Mouse (Mus musculus) neural tube, embryonic 15.5 days (tissue): ENCODE results near the gene Rmnd1. TPM values are rescaled to one million over a fixed set of nuclear protein-coding genes. Genes with fewer than 3 reads are reported as not detected.
"Not testable (repeated sequence)": the region's sequence is repeated elsewhere in the genome, so short reads cannot be mapped to it uniquely, and the experiment has no call there.

ENCODE experiments used
- ATAC-seq: fragments of 200-750 bp; cut with Nextera tagmentation; 2 replicates; pipeline ENCODE4 v1.8.0; 2017; ENCODE audit warnings: mild to moderate bottlenecking, moderate TSS enrichment, moderate library complexity; ENCODE audit not compliant: low FRiP score
- H3K27ac ChIP-seq: fragments of 300-500 bp; sonication (generic); replicated peaks from 2 replicates; pipeline ENCODE4 v1.5.1; 2015; ENCODE audit warnings: mild to moderate bottlenecking, inconsistent platforms
- H3K27me3 ChIP-seq: fragments of 300-500 bp; sonication (generic); replicated peaks from 2 replicates; pipeline ENCODE4 v1.6.1; 2015; ENCODE audit warnings: inconsistent platforms
- H3K36me3 ChIP-seq: fragments of 300-500 bp; sonication (generic); 2 replicates; pipeline ENCODE4 v1.6.1; 2015; ENCODE audit warnings: inconsistent platforms
- H3K4me1 ChIP-seq: fragments of 300-500 bp; sonication (generic); 2 replicates; pipeline ENCODE4 v1.6.1; 2015; ENCODE audit warnings: inconsistent platforms
- H3K4me2 ChIP-seq: fragments of 300-500 bp; sonication (generic); 2 replicates; pipeline ENCODE4 v1.6.1; 2015; ENCODE audit warnings: inconsistent platforms, mild to moderate bottlenecking, moderate library complexity
- H3K4me3 ChIP-seq: fragments of 300-500 bp; sonication (generic); replicated peaks from 2 replicates; pipeline ENCODE4 v1.5.1; 2015; ENCODE audit warnings: mild to moderate bottlenecking, inconsistent platforms
- H3K9ac ChIP-seq: fragments of 300-500 bp; sonication (generic); replicated peaks from 2 replicates; pipeline ENCODE4 v1.6.1; 2015; ENCODE audit warnings: mild to moderate bottlenecking, inconsistent platforms
- H3K9me3 ChIP-seq: fragments of 300-500 bp; sonication (generic); replicated peaks from 2 replicates; pipeline ENCODE4 v1.6.1; 2016; ENCODE audit warnings: inconsistent platforms
- WGBS: fragments of 180-500 bp; shearing (Covaris S2); methylation state at CpG from one replicate; pipeline ENCODE4 v1.1.7; 2015; ENCODE audit warnings: mixed read lengths; 5-methylcytosine and 5-hydroxymethylcytosine counted together
- polyA plus RNA-seq: library from polyadenylated mRNA; unstranded; fragments of >200 nt; fragmentation: Nextera tagmentation; extraction: Ambion mirVana; gene quantifications from 2 replicates; pipeline ENCODE4 v1.2.1, GENCODE M21; 2015

Rmnd1 gene
- polyA plus RNA-seq = 50.9 and 59.7 TPM in 2 replicates

GRCm38 (mm10) chr10:4432123-4432931 is at the start of gene Rmnd1, which contains the start of gene Armt1:
Gene Rmnd1 (minus strand): TSS chr10:4432388.
Gene Armt1 (plus strand): TSS chr10:4432467.
- H3K27me3 ChIP-seq = no peaks in the 10 kb centered on the region
- peaks cover 21% of the 10 kb centered on the region for H3K4me1 ChIP-seq
- ATAC-seq = peak; percentile 96
- peak within 1 kb of the TSS; percentile 62 for H3K9ac ChIP-seq
- H3K9me3 ChIP-seq = no peaks in the 10 kb centered on the region
- H3K4me3 ChIP-seq = peak within 1 kb of the TSS; percentile 61
- H3K4me2 ChIP-seq = peak within 1 kb of the TSS; percentile 73
- peak within 1 kb of the TSS; percentile 88 for H3K27ac ChIP-seq
- H3K36me3 ChIP-seq = peaks cover 4% of the 10 kb centered on the region; the same call in 1 of the 2 replicates
- under 1% methylated on average over 73 of the region's 75 CpGs for WGBS

- Histone ChIP-seq H3K27ac (no peak overlapping the region), H3K4me3 (no peak overlapping the region), H3K4me2 (no peak overlapping the region), H3K9ac (no peak overlapping the region), H3K9me3 (no peaks in the 10 kb centered on the region), H3K4me1 (no peaks in the 10 kb centered on the region), H3K27me3 (no peaks in the 10 kb centered on the region), H3K36me3 (no peaks in the 10 kb centered on the region)
- ATAC-seq = no peak
- 83% methylated on average over 8 of the region's 8 CpGs for WGBS
These were observed 49.5 kb upstream of the Rmnd1 start for GRCm38 (mm10) chr10:4481695-4482094.

GRCm38 (mm10) chr10:4480929-4481328 is 48.7 kb upstream of the Rmnd1 start:
- WGBS = 60% methylated on average over 3 of the region's 3 CpGs
- Histone ChIP-seq H3K9me3 (no peaks in the 10 kb centered on the region), H3K27ac (no peak overlapping the region), H3K4me2 (no peak overlapping the region), H3K36me3 (no peaks in the 10 kb centered on the region), H3K4me3 (no peak overlapping the region), H3K27me3 (no peaks in the 10 kb centered on the region), H3K9ac (no peak overlapping the region), H3K4me1 (no peaks in the 10 kb centered on the region)
- ATAC-seq = no peak

- no peak for ATAC-seq
- Histone ChIP-seq H3K9ac (no peak overlapping the region), H3K4me3 (no peak overlapping the region), H3K27me3 (no peaks in the 10 kb centered on the region), H3K27ac (no peak overlapping the region), H3K4me1 (no peaks in the 10 kb centered on the region), H3K9me3 (no peaks in the 10 kb centered on the region), H3K36me3 (no peaks in the 10 kb centered on the region), H3K4me2 (no peak overlapping the region)
- 97% methylated on average over 5 of the region's 5 CpGs for WGBS
These were observed 44.4 kb upstream of the Rmnd1 start for GRCm38 (mm10) chr10:4476604-4477003.

GRCm38 (mm10) chr10:4475431-4475830 is 43.2 kb upstream of the Rmnd1 start:
- no peak overlapping the region for H3K4me2 ChIP-seq
- no peak overlapping the region for H3K27ac ChIP-seq
- no peaks in the 10 kb centered on the region for H3K9me3 ChIP-seq
- H3K27me3 ChIP-seq = no peaks in the 10 kb centered on the region
- H3K36me3 ChIP-seq = no peaks in the 10 kb centered on the region
- no peak overlapping the region for H3K4me3 ChIP-seq
- WGBS = 84% methylated on average over 3 of the region's 3 CpGs
- H3K9ac ChIP-seq = no peak overlapping the region
- no peaks in the 10 kb centered on the region for H3K4me1 ChIP-seq
- ATAC-seq = no peak

GRCm38 (mm10) chr10:4473591-4473993 is 41.4 kb upstream of the Rmnd1 start:
- Histone ChIP-seq H3K4me3 (no peak overlapping the region), H3K27me3 (no peaks in the 10 kb centered on the region)
- no peak for ATAC-seq

GRCm38 (mm10) chr10:4469406-4469805 is 37.2 kb upstream of the Rmnd1 start:
- Histone ChIP-seq H3K4me3 (no peak overlapping the region), H3K9ac (no peak overlapping the region), H3K27me3 (no peaks in the 10 kb centered on the region), H3K9me3 (no peaks in the 10 kb centered on the region), H3K4me2 (no peak overlapping the region), H3K36me3 (no peaks in the 10 kb centered on the region), H3K27ac (no peak overlapping the region), H3K4me1 (no peaks in the 10 kb centered on the region)
- 95% methylated on average over 3 of the region's 3 CpGs for WGBS
- ATAC-seq = no peak

More at GRCm38 (mm10) chr10:4473591-4473993, 41.4 kb upstream of the Rmnd1 start:
- WGBS = 87% methylated on average over 11 of the region's 11 CpGs
- no peak overlapping the region for H3K4me2 ChIP-seq
- no peaks in the 10 kb centered on the region for H3K4me1 ChIP-seq
- H3K9me3 ChIP-seq = no peaks in the 10 kb centered on the region
- H3K27ac ChIP-seq = no peak overlapping the region
- no peak overlapping the region for H3K9ac ChIP-seq
- H3K36me3 ChIP-seq = no peaks in the 10 kb centered on the region

GRCm38 (mm10) chr10:4465799-4466198 is 33.6 kb upstream of the Rmnd1 start:
- Histone ChIP-seq H3K36me3 (no peaks in the 10 kb centered on the region), H3K9me3 (no peaks in the 10 kb centered on the region), H3K4me3 (no peak overlapping the region), H3K27me3 (no peaks in the 10 kb centered on the region), H3K4me2 (no peak overlapping the region), H3K27ac (no peak overlapping the region), H3K9ac (no peak overlapping the region), H3K4me1 (no peaks in the 10 kb centered on the region)
- no peak for ATAC-seq
- 87% methylated on average over 7 of the region's 7 CpGs for WGBS

- no peak for ATAC-seq
- Histone ChIP-seq H3K4me1 (no peaks in the 10 kb centered on the region), H3K9me3 (no peaks in the 10 kb centered on the region), H3K27ac (no peak overlapping the region), H3K4me3 (no peak overlapping the region), H3K9ac (no peak overlapping the region), H3K36me3 (peaks cover 6% of the 10 kb centered on the region), H3K4me2 (no peak overlapping the region), H3K27me3 (no peaks in the 10 kb centered on the region)
- WGBS = 100% methylated on average over 2 of the region's 2 CpGs
These were observed 28.0 kb upstream of the Rmnd1 start for GRCm38 (mm10) chr10:4460201-4460600.

GRCm38 (mm10) chr10:4456409-4456808 is 24.2 kb upstream of the Rmnd1 start:
- Histone ChIP-seq H3K4me1 (no peaks in the 10 kb centered on the region), H3K27ac (no peak overlapping the region), H3K9me3 (no peaks in the 10 kb centered on the region), H3K4me2 (no peak overlapping the region), H3K36me3 (peaks cover 17% of the 10 kb centered on the region), H3K4me3 (no peak overlapping the region), H3K27me3 (no peaks in the 10 kb centered on the region), H3K9ac (no peak overlapping the region)
- ATAC-seq = no peak
- 73% methylated on average over 4 of the region's 4 CpGs for WGBS

- ATAC-seq = no peak
- no peaks in the 10 kb centered on the region for H3K27me3 ChIP-seq
- H3K9me3 ChIP-seq = no peaks in the 10 kb centered on the region
- 90% methylated on average over 3 of the region's 3 CpGs for WGBS
- no peak overlapping the region for H3K27ac ChIP-seq
- H3K36me3 ChIP-seq = peaks cover 22% of the 10 kb centered on the region
- no peak overlapping the region for H3K9ac ChIP-seq
- H3K4me2 ChIP-seq = no peak overlapping the region
- H3K4me3 ChIP-seq = no peak overlapping the region
- H3K4me1 ChIP-seq = peaks cover 20% of the 10 kb centered on the region
These were observed 3.2 kb upstream of the Rmnd1 start for GRCm38 (mm10) chr10:4435416-4435815.

- not testable (repeated sequence) for H3K9me3 ChIP-seq, H3K9ac ChIP-seq, H3K36me3 ChIP-seq, ATAC-seq, H3K4me3 ChIP-seq, H3K27me3 ChIP-seq, H3K27ac ChIP-seq
- Histone ChIP-seq H3K4me1 (peaks cover 21% of the 10 kb centered on the region), H3K4me2 (peak overlapping the region; percentile 59; the same call in 1 of the 2 replicates)
- 91% methylated on average over 2 of the region's 2 CpGs for WGBS
These were observed 1.7 kb upstream of the Rmnd1 start for GRCm38 (mm10) chr10:4433871-4434270.
